Mouse (Mus musculus) hindbrain, embryonic 16.5 days (tissue): Measurements from ENCODE around the gene Gli2. TPM values are rescaled to one million over a fixed set of nuclear protein-coding genes. Genes with fewer than 3 reads are reported as not detected.

Source experiments
- ATAC-seq: fragments of 200-750 bp; cut with Nextera tagmentation; 2 replicates; pipeline ENCODE4 v1.8.0; 2017; ENCODE audit warnings: moderate TSS enrichment, moderate library complexity
- H3K27ac ChIP-seq: fragments of 300-500 bp; sonication (generic); 2 replicates; pipeline ENCODE4 v1.5.1; 2014; ENCODE audit warnings: low read depth, mild to moderate bottlenecking, control low read depth, low read length, moderate library complexity
- H3K27me3 ChIP-seq: fragments of 300-500 bp; sonication (generic); replicated peaks from 2 replicates; pipeline ENCODE4 v1.6.1; 2014; ENCODE audit warnings: low read length; ENCODE audit not compliant: control insufficient read depth, insufficient read depth
- H3K36me3 ChIP-seq: fragments of 300-500 bp; sonication (generic); 2 replicates; pipeline ENCODE4 v1.6.1; 2014; ENCODE audit warnings: mild to moderate bottlenecking, low read length, moderate library complexity, mixed read lengths; ENCODE audit not compliant: control insufficient read depth, insufficient read depth
- H3K4me1 ChIP-seq: fragments of 300-500 bp; sonication (generic); 2 replicates; pipeline ENCODE4 v1.6.1; 2014; ENCODE audit warnings: low read depth, low read length; ENCODE audit not compliant: control insufficient read depth, insufficient read depth
- H3K4me2 ChIP-seq: fragments of 300-500 bp; sonication (generic); 2 replicates; pipeline ENCODE4 v1.6.1; 2014; ENCODE audit warnings: mild to moderate bottlenecking, low read length, control low read depth, moderate library complexity
- H3K4me3 ChIP-seq: fragments of 300-500 bp; sonication (generic); 2 replicates; pipeline ENCODE4 v1.5.1; 2014; ENCODE audit warnings: mild to moderate bottlenecking, low read length, control low read depth, moderate library complexity
- H3K9ac ChIP-seq: fragments of 300-500 bp; sonication (generic); 2 replicates; pipeline ENCODE4 v1.6.1; 2014; ENCODE audit warnings: low read depth, mild to moderate bottlenecking, control low read depth, low read length, moderate library complexity
- H3K9me3 ChIP-seq: fragments of 300-500 bp; sonication (generic); 2 replicates; pipeline ENCODE4 v1.6.1; 2014; ENCODE audit warnings: mild to moderate bottlenecking, low read length, moderate library complexity; ENCODE audit not compliant: control insufficient read depth
- WGBS: fragments of 180-500 bp; shearing (Covaris S2); extraction: QIAGEN DNeasy Blood & Tissue Kit; methylation state at CpG from one replicate; pipeline ENCODE4 v1.1.7; 2014; 5-methylcytosine and 5-hydroxymethylcytosine counted together
- polyA plus RNA-seq: library from polyadenylated mRNA; unstranded; fragments of >200 nt; fragmentation: Nextera tagmentation; extraction: Ambion mirVana; gene quantifications from 2 replicates; pipeline ENCODE4 v1.2.1, GENCODE M21; 2015

Gene Gli2
- polyA plus RNA-seq = 1.8 and 2.1 TPM in 2 replicates

- under 1% methylated on average over 27 of the region's 42 CpGs for WGBS
- ATAC-seq = peak; percentile 89
These were observed at the start of gene Gli2 for GRCm38 (mm10) chr1:119053402-119053841. Gene Gli2, minus strand, starts transcription at chr1:119053619.

DNA sequence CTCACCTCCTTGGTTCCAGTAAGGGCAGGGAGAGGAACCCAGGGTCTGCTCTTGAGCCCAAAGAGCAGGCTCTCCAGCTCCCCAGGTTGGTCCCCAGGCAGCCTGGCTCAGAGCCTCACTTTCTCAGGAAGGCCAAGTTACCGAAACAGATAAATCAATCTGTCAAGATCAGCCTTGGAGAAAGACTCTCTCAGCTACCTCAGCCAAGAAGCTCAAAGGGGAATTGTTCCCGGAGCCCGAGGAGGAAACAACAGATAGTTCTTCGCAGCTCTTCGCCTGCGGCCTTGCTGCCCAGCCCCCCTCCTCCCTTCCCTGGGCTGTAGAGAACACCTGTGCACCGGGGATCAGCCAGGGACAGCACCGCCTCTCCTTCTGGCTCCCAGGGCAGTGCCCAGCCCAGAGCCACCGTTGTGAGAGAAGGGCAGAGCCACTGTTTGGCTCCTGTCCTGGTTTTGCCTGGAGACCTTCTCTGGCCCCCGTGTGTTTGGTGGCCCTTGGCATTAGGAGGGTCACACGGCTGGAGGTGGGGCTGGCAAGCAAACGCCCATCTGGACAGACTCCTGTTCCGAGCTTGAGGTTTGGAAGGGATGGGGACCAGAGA, 44.6 kb upstream of the Gli2 start:
- 37% methylated on average over 13 of the region's 13 CpGs for WGBS
- Histone ChIP-seq H3K4me1 (no peaks in the 10 kb centered on the region; the same call in 1 of the 2 replicates), H3K36me3 (no peaks in the 10 kb centered on the region), H3K4me3 (no peak overlapping the region), H3K9me3 (no peaks in the 10 kb centered on the region), H3K4me2 (no peak overlapping the region), H3K9ac (no peak overlapping the region), H3K27me3 (no peaks in the 10 kb centered on the region), H3K27ac (no peak overlapping the region)
- peak; percentile 59; the same call in 1 of the 2 replicates for ATAC-seq

More at GRCm38 (mm10) chr1:119053402-119053841, at the start of gene Gli2:
- H3K36me3 ChIP-seq = no peaks in the 10 kb centered on the region
- peak within 1 kb of the TSS; percentile 75 for H3K27ac ChIP-seq
- H3K9me3 ChIP-seq = no peaks in the 10 kb centered on the region
- H3K27me3 ChIP-seq = peaks cover 4% of the 10 kb centered on the region
- peak within 1 kb of the TSS; percentile 61 for H3K9ac ChIP-seq
- H3K4me2 ChIP-seq = peak within 1 kb of the TSS; percentile 82
- peaks cover 38% of the 10 kb centered on the region for H3K4me1 ChIP-seq
- H3K4me3 ChIP-seq = peak within 1 kb of the TSS; percentile 52

GRCm38 (mm10) chr1:119093739-119094138, 40.3 kb upstream of the Gli2 start:
- 20% methylated on average over 8 of the region's 8 CpGs for WGBS
- H3K27me3 ChIP-seq = no peaks in the 10 kb centered on the region
- peak; percentile 62; the same call in 1 of the 2 replicates for ATAC-seq

DNA sequence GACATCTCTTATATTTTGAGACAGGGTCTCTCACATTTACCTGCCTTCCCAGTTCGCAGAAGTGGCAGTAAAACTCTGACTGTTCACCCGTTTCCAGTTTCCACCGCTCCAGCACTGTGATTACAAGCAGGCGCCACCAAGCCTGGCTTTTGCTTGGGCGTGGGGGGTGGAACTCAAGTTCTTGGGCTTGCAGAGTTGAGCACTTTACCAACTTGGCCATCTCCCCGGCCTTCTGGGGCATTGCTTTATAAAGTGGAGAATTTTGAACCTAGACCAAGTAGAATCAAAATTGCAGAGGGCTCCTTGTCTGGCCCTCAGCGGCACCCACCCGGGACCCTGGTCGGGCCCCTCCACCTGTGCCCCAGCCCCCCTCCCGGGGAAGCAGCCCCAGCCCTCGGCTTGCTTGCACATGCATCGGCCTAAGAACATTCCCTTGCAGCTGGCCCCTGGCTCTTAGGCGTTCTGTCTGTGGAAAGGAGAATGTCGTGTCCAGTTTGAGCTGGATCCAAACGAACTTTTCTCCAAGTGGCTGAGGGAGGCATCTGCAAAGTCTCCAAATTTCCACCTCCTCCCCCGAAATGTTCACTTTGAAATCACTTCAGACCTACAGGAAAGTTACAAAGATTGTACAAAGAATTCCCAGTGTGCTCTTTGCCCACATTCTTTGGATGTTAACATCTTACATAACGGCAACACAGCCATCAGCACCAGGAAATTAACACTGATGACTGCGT, 36.6 kb upstream of the Gli2 start:
- Histone ChIP-seq H3K4me2 (no peak overlapping the region), H3K4me1 (no peaks in the 10 kb centered on the region)
- 81% methylated on average over 18 of the region's 18 CpGs for WGBS

More at GRCm38 (mm10) chr1:119093739-119094138, 40.3 kb upstream of the Gli2 start:
- Histone ChIP-seq H3K36me3 (no peaks in the 10 kb centered on the region), H3K4me1 (no peaks in the 10 kb centered on the region; the same call in 1 of the 2 replicates), H3K9ac (no peak overlapping the region), H3K9me3 (no peaks in the 10 kb centered on the region), H3K4me3 (no peak overlapping the region), H3K27ac (no peak overlapping the region), H3K4me2 (no peak overlapping the region)

DNA sequence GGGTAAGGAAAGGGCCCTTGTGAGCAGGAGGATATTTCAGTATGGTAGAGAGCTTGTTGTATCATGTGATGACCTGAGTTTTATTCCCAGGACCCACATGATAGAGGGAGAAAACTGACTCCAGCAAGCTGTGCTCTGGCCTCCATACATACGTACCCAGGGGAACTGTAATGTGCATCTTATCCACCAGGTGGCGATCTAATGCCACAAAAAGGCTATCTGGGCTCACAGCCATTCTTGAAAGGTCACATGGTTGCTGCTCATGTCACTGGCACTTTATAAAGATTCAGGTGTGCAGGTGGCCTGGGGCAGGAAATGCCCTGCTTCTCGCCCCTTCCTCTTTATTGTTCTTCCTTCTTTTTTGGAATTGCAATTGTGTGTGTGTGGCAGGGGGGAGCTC, 34.1 kb upstream of the Gli2 start:
- peak; percentile 64 for ATAC-seq
- no peaks in the 10 kb centered on the region for H3K27me3 ChIP-seq

More for the DNA sequence above, 36.6 kb upstream of the Gli2 start:
- no peaks in the 10 kb centered on the region for H3K36me3 ChIP-seq
- H3K27me3 ChIP-seq = no peaks in the 10 kb centered on the region
- ATAC-seq = no peak
- H3K9ac ChIP-seq = no peak overlapping the region
- no peaks in the 10 kb centered on the region for H3K9me3 ChIP-seq
- no peak overlapping the region for H3K27ac ChIP-seq
- no peak overlapping the region for H3K4me3 ChIP-seq

GRCm38 (mm10) chr1:119085771-119086170, 32.4 kb upstream of the Gli2 start:
- WGBS = 66% methylated on average over 10 of the region's 10 CpGs
- H3K4me2 ChIP-seq = no peak overlapping the region
- ATAC-seq = no peak
- peaks cover 2% of the 10 kb centered on the region; the same call in 1 of the 2 replicates for H3K4me1 ChIP-seq
- no peaks in the 10 kb centered on the region for H3K36me3 ChIP-seq
- no peaks in the 10 kb centered on the region for H3K9me3 ChIP-seq
- H3K4me3 ChIP-seq = no peak overlapping the region
- H3K9ac ChIP-seq = no peak overlapping the region
- H3K27me3 ChIP-seq = no peaks in the 10 kb centered on the region
- no peak overlapping the region for H3K27ac ChIP-seq

More for the DNA sequence above, 34.1 kb upstream of the Gli2 start:
- H3K9me3 ChIP-seq = no peaks in the 10 kb centered on the region
- whole genome bisulfite sequencing = 4% methylated on average over 3 of the region's 3 CpGs
- H3K4me1 ChIP-seq = peaks cover 2% of the 10 kb centered on the region; the same call in 1 of the 2 replicates
- no peak overlapping the region for H3K27ac ChIP-seq
- no peak overlapping the region for H3K9ac ChIP-seq
- no peaks in the 10 kb centered on the region for H3K36me3 ChIP-seq
- no peak overlapping the region for H3K4me2 ChIP-seq
- H3K4me3 ChIP-seq = no peak overlapping the region

- 0 out of 2 replicates have a peak overlapping the region, but pooled peaks have one; percentile 35 for H3K9ac ChIP-seq
- no peak overlapping the region for H3K27ac ChIP-seq
- no peaks in the 10 kb centered on the region for H3K9me3 ChIP-seq
- no peaks in the 10 kb centered on the region for H3K27me3 ChIP-seq
- H3K36me3 ChIP-seq = no peaks in the 10 kb centered on the region
- ATAC-seq = peak; percentile 73
- 17% methylated on average over 10 of the region's 10 CpGs for WGBS
- H3K4me3 ChIP-seq = no peak overlapping the region
- H3K4me1 ChIP-seq = peaks cover 2% of the 10 kb centered on the region; the same call in 1 of the 2 replicates
- peak overlapping the region; percentile 44 for H3K4me2 ChIP-seq
These were observed 30.1 kb upstream of the Gli2 start for GRCm38 (mm10) chr1:119083468-119083921.

DNA sequence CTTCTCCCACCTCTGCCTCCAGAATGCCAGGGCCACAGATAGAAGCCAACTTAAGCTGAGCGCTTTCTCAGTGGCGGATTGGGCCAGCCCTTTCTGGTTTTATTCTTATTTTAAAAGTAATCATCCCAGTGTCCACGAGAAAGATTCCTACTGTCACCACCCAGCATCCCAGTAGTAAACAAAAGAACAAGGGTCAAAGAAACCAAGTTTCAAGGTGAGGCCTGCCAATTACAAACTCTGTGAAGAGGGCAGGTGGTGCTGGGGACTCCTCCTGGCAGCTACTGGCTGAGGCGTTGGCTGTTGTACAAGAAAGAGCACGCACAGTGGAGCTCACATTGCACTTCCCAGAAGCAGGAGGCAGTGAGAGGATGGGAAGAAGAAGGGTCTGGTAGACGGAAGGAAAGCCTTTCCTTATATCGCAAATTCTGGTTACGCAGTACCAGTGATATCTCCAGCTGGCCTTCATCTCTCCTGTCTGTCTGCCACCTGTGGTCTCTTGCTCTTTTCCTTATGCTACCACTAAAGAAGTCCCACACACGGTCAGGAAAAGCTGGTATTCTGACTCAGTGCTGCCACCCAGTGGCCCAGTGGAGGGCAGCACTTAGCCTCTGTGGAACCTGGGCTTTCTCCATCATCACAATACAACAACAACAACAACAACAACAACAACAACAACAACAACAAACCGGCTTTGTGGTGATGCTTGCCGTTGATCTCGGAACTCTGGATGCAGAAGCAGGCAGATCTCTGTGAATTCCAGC, 29.0 kb upstream of the Gli2 start:
- Histone ChIP-seq H3K4me3 (no peak overlapping the region), H3K4me1 (peaks cover 2% of the 10 kb centered on the region; the same call in 1 of the 2 replicates), H3K4me2 (no peak overlapping the region), H3K9ac (no peak overlapping the region), H3K36me3 (no peaks in the 10 kb centered on the region), H3K27me3 (no peaks in the 10 kb centered on the region), H3K9me3 (no peaks in the 10 kb centered on the region), H3K27ac (no peak overlapping the region)
- ATAC-seq = peak; percentile 72; the same call in 1 of the 2 replicates
- 36% methylated on average over 12 of the region's 12 CpGs for WGBS
